Mouse (Mus musculus) liver, embryonic 13.5 days (tissue): ENCODE data around the gene Vill. TPM values are rescaled to one million over a fixed set of nuclear protein-coding genes. Genes with fewer than 3 reads are reported as not detected.

ENCODE experiments used
- ATAC-seq: fragments of 200-750 bp; cut with Nextera tagmentation; 2 replicates; pipeline ENCODE4 v1.8.0; 2017; ENCODE audit warnings: low read depth, mild to moderate bottlenecking, moderate number of reproducible peaks, moderate library complexity
- DNase-seq: peaks from one replicate; pipeline ENCODE4 v3.0.0; 2022
- H3K27ac ChIP-seq: fragments of 300-500 bp; sonication (generic); 2 replicates; pipeline ENCODE4 v1.5.1; 2015; ENCODE audit warnings: moderate library complexity, mild to moderate bottlenecking, inconsistent platforms
- H3K27me3 ChIP-seq: fragments of 300-500 bp; sonication (generic); 2 replicates; pipeline ENCODE4 v1.6.1; 2015; ENCODE audit warnings: mild to moderate bottlenecking, inconsistent platforms
- H3K36me3 ChIP-seq: fragments of 300-500 bp; sonication (generic); 2 replicates; pipeline ENCODE4 v1.6.1; 2015; ENCODE audit warnings: mild to moderate bottlenecking, inconsistent platforms
- H3K4me1 ChIP-seq: fragments of 300-500 bp; sonication (generic); replicated peaks from 2 replicates; pipeline ENCODE4 v1.6.1; 2015; ENCODE audit warnings: inconsistent platforms
- H3K4me2 ChIP-seq: fragments of 300-500 bp; sonication (generic); 2 replicates; pipeline ENCODE4 v1.6.1; 2015; ENCODE audit warnings: inconsistent platforms, mild to moderate bottlenecking, moderate library complexity
- H3K4me3 ChIP-seq: fragments of 300-500 bp; sonication (generic); replicated peaks from 2 replicates; pipeline ENCODE4 v1.5.1; 2015; ENCODE audit warnings: mild to moderate bottlenecking, inconsistent platforms
- H3K9ac ChIP-seq: fragments of 300-500 bp; sonication (generic); 2 replicates; pipeline ENCODE4 v1.6.1; 2015; ENCODE audit warnings: mild to moderate bottlenecking, inconsistent platforms
- H3K9me3 ChIP-seq: fragments of 300-500 bp; sonication (generic); replicated peaks from 2 replicates; pipeline ENCODE4 v1.6.1; 2016; ENCODE audit warnings: inconsistent platforms
- WGBS: fragments of 180-500 bp; shearing (Covaris S2); methylation state at CpG from one replicate; pipeline ENCODE4 v1.1.7; 2015; ENCODE audit not compliant: insufficient replicate concordance; 5-methylcytosine and 5-hydroxymethylcytosine counted together
- polyA plus RNA-seq: library from polyadenylated mRNA; unstranded; fragments of >200 nt; fragmentation: Nextera tagmentation; extraction: Ambion mirVana; gene quantifications from 2 replicates; pipeline ENCODE4 v1.2.1, GENCODE M21; 2015

Vill gene
- polyA plus RNA-seq, 1 experiment from 2014 or later, result 7.6 TPM

DNA sequence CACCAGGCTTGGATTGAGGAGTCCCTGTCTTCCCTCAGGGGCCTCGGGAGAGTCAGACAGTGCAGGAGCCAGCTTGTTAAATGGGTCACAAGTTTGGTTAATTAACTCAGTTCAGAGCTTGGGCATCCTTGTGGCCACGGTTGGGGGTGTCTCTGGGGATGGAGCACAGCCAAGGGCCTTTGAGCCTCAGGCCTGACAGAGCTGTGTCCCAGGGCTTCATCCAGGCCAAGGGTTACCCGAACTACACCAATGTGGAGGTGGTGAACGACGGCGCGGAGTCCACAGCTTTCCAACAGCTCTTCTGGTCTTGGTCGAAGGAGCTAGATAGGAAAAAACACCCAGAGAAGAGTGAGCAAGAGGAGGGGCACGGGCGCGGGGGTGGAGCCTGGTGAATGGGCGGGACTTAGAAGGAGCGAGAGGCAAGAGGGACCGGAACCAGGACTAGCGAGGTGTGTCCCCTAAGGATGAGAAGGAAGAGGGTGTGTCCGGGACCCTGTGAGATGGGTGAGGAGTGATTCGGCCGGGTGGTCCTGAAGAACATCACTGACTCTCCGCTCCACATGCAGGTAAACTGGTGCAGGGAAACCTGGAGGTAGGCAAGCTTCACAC lies 10.6 kb downstream of the Vill start:
- no peaks in the 10 kb centered on the region for H3K27me3 ChIP-seq
- peak; percentile 31 for DNase-seq
- peaks cover 14% of the 10 kb centered on the region for H3K4me1 ChIP-seq
- no peaks in the 10 kb centered on the region for H3K36me3 ChIP-seq
- ATAC-seq, result 0 out of 2 replicates have a peak, but pooled peaks have one; percentile 21
- H3K4me3 ChIP-seq, result no peak overlapping the region
- H3K4me2 ChIP-seq, result peak overlapping the region; percentile 29; the same call in 1 of the 2 replicates
- no peaks in the 10 kb centered on the region for H3K9me3 ChIP-seq
- no peak overlapping the region for H3K9ac ChIP-seq
- no peak overlapping the region for H3K27ac ChIP-seq
- 32% methylated on average over 19 of the region's 19 CpGs for WGBS

DNA sequence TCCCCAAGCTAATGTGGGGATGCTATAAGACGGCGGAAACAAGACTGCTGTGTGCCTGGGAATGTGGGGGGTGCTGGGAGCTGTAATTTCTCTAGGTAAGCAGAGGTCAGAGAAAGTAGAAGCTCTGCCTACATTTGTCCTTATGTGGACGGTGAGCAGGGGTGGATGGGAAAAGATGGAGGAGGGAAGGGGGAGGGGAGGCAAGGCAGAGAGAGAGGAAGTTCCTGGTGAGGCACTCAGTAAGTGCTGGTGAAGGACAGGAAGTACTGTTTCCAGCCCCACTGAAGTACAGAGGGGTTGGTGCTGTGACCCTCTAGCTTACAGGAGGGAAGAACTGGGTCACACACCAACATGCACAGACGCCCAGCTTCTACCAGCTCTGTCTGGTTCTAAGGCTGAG lies 11.7 kb downstream of the Vill start:
- Histone ChIP-seq H3K9ac (no peak overlapping the region), H3K4me1 (peaks cover 14% of the 10 kb centered on the region), H3K4me2 (peak overlapping the region; percentile 29; the same call in 1 of the 2 replicates), H3K36me3 (no peaks in the 10 kb centered on the region), H3K27me3 (no peaks in the 10 kb centered on the region), H3K4me3 (no peak overlapping the region), H3K27ac (no peak overlapping the region), H3K9me3 (no peaks in the 10 kb centered on the region)
- no peak for ATAC-seq
- WGBS, result 40% methylated on average over 4 of the region's 4 CpGs
- DNase-seq, result no peak

DNA sequence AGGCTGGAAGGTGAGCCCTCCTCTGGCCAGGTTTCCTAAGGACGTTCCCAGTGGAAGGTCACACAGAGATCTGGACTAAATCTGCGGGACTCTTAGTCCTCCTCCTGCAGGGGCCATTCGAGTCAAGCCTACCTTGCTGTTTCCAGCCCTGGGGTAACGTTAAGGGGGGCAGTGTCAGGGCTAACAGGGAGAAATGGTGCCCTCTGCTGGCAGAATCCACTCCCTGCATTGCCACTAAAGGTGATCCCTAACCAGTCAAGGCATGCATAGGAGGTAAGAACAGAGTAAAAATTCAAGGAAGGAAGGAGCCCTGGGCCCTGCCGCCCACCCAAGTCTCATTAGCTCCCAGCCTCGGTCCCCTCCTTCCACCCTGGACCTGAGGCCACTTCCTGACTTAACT lies 15.0 kb downstream of the Vill start:
- WGBS, result 8% methylated on average over 6 of the region's 6 CpGs
- no peak for ATAC-seq
- peak; percentile 42 for DNase-seq
- H3K4me3 ChIP-seq, result no peak overlapping the region
- no peak overlapping the region for H3K9ac ChIP-seq
- H3K4me1 ChIP-seq, result peaks cover 14% of the 10 kb centered on the region
- no peak overlapping the region for H3K4me2 ChIP-seq
- no peak overlapping the region for H3K27ac ChIP-seq
- no peaks in the 10 kb centered on the region for H3K9me3 ChIP-seq
- no peaks in the 10 kb centered on the region for H3K27me3 ChIP-seq
- H3K36me3 ChIP-seq, result no peaks in the 10 kb centered on the region

DNA sequence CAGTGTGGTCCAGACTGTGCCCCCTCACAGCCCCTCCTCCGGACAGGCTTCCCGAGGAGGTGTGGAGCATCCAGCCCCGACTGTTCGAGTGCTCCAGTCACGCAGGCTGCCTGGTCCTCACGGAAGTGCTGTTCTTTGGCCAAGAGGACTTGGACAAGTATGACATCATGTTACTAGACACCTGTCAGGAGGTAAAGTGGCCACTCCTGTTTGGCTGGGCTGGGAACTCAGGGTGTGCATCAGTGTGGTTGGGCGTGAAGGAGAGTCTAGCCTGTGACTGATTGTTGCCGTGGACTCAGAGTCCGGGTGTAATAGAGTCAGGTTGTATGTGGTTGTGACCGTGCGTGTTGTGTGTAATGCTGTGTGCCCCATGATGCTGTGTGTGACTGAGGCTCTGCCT lies 15.7 kb downstream of the Vill start:
- no peak overlapping the region for H3K9ac ChIP-seq
- WGBS, result 76% methylated on average over 11 of the region's 11 CpGs
- no peak overlapping the region for H3K27ac ChIP-seq
- H3K4me1 ChIP-seq, result peaks cover 8% of the 10 kb centered on the region
- no peak overlapping the region for H3K4me3 ChIP-seq
- H3K36me3 ChIP-seq, result no peaks in the 10 kb centered on the region
- no peaks in the 10 kb centered on the region for H3K27me3 ChIP-seq
- no peaks in the 10 kb centered on the region for H3K9me3 ChIP-seq
- DNase-seq, result no peak
- ATAC-seq, result no peak
- no peak overlapping the region for H3K4me2 ChIP-seq

DNA sequence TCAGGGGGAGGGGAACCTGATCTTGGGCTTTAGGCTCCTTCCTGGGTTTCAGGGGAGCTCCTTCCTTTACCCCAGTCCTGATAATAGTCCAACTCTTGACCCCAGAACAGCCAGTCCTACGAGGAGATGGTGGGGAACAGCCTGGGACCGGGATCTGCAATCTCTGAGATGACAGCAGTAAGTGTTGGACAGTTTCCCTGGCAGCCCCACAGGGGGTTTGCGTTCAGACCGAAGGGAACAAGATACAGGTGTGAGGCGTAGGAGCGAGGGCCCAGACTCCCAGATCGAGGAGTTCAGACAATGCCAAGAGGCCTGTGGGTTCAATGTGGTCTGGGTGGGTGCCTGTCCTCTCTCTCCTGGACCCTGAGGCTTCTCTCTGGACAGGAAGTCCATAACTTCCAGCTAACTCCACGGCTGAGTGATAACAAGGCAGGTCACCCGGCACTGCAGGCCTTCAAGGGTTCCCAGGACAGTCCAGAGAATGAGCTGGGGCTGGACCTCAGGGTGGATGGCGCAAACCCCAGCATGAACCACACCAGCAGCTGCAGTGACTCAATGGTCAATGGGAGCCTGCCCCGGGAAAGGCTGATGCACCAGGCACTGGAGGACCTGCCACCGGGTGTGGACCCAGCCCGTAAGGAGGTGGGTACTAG lies 17.7 kb downstream of the Vill start:
- Histone ChIP-seq H3K9me3 (no peaks in the 10 kb centered on the region), H3K4me2 (no peak overlapping the region), H3K27me3 (no peaks in the 10 kb centered on the region), H3K4me1 (0 out of 2 replicates have a peak, but pooled peaks cover 3% of the 10 kb centered on the region), H3K4me3 (no peak overlapping the region), H3K9ac (no peak overlapping the region), H3K36me3 (no peaks in the 10 kb centered on the region), H3K27ac (no peak overlapping the region)
- ATAC-seq (no peak), DNase-seq (no peak)
- WGBS, result 64% methylated on average over 13 of the region's 13 CpGs

DNA sequence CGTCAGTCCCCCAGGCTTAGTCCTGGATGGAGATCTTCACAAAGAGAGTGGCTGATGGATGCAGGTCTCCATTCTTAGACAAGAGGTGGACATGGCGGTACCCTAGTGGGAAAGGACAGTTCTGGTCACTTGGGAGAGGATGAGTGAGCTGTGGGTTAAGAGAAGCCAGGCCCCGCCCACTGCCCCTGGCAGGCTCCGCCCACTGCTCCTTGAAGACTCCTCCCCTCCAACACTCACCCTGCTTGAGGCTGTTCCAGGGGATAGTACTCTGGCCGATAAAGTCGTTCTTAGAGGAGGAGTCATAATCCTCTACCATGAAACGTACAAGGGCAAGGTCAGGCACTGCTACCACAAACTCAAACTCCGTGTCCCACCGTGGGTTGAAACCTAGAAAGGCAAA lies 19.2 kb downstream of the Vill start:
- H3K27ac ChIP-seq, result no peak overlapping the region
- H3K27me3 ChIP-seq, result no peaks in the 10 kb centered on the region
- no peak for ATAC-seq
- H3K4me1 ChIP-seq, result peaks cover 6% of the 10 kb centered on the region; the same call in 1 of the 2 replicates
- no peak for DNase-seq
- no peaks in the 10 kb centered on the region for H3K9me3 ChIP-seq
- H3K4me3 ChIP-seq, result no peak overlapping the region
- H3K9ac ChIP-seq, result no peak overlapping the region
- H3K36me3 ChIP-seq, result no peaks in the 10 kb centered on the region
- no peak overlapping the region for H3K4me2 ChIP-seq
- 63% methylated on average over 9 of the region's 9 CpGs for WGBS

DNA sequence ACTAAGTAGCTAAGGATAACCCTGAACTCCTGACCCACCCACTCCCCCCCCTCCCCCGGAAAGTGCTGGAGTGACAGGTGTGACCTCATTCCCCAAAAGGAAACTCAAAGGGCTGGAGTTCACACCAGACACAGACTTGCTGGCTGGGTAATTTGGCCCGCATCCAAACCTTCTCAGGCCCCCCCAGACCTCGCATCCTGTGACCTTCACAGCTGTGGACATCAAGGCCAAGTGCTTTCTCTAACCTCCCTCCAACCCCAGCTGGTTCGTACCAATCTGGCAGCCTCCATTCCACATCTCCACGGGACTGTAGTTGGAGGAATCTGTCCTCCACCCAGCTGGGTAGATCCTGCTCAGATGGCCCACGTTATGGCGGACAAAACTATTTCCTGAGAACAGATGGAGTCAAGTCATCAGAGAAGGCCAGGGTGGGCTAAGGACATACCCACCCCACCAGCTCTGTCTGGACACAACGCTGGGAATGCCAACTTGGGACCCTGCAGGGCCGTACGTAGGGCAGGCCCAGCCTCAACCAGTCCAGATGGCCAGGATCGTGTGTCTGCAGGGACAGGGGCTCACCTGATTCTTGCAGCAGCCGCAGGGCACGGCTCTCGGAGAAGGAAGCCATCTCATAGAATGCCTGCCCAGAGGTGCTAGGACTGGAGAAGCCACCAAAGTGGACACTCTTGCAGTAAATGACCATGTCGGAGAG lies 20.8 kb downstream of the Vill start:
- Histone ChIP-seq H3K27ac (no peak overlapping the region), H3K4me1 (peaks cover 3% of the 10 kb centered on the region; the same call in 1 of the 2 replicates), H3K4me2 (no peak overlapping the region), H3K9me3 (no peaks in the 10 kb centered on the region), H3K36me3 (no peaks in the 10 kb centered on the region), H3K4me3 (no peak overlapping the region), H3K27me3 (no peaks in the 10 kb centered on the region), H3K9ac (no peak overlapping the region)
- no peak for ATAC-seq
- 77% methylated on average over 15 of the region's 15 CpGs for WGBS
- no peak for DNase-seq

DNA sequence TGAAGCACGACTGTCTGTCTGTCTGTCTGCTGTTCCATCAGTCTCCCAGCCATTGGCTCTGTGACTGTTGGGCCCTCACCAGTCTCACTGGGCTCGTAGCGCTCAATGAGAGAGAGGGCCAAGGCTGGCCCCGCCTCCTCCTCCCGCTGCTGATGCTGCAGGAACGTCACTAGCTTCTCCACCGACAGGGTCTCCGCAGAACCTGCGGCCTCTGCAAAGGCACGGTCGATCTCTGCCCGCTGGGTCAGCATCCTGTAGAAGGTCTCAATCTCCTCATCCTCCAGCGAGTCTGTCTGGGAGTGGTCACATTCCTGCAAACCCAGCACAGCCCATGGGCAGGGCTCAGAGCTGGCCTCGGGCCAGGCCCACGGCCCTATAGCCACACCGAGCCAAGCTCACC lies 23.1 kb downstream of the Vill start:
- peak; percentile 21; the same call in 1 of the 2 replicates for ATAC-seq
- H3K9me3 ChIP-seq, result no peaks in the 10 kb centered on the region
- peaks cover 3% of the 10 kb centered on the region; the same call in 1 of the 2 replicates for H3K4me1 ChIP-seq
- H3K4me3 ChIP-seq, result no peak overlapping the region
- no peaks in the 10 kb centered on the region for H3K36me3 ChIP-seq
- H3K27me3 ChIP-seq, result no peaks in the 10 kb centered on the region
- 45% methylated on average over 16 of the region's 16 CpGs for WGBS
- no peak overlapping the region for H3K9ac ChIP-seq
- H3K4me2 ChIP-seq, result no peak overlapping the region
- DNase-seq, result no peak
- H3K27ac ChIP-seq, result no peak overlapping the region

DNA sequence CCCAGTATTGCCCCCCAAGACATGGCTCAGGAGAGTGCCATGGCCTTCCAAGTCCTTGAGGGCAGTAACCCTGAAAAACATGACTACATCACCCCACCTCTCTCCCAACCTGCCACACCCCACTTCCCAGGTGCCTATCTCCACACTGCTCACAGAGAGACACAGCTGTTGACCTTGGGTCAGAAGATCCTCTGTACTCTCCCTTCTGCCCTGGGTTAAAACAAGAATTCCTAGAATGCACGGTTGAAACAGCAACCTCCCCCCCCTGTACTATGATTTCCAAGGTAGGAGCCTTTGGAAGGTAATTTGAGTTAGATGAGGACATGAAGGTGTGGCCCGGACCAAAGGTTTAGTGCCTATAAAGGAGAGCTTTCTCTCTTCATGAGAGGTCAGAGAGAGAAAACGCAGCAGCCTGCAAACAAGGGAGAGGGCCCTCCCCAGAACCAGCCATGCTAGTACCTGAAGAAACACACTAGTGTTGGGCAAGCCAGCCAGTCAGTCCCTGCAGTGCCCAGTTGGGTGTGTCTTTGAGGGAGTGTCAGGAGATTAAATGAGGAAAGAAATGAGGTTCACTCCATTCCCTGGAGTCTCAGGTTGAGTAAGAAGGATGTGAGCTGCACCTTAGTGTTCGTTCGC lies 27.6 kb downstream of the Vill start:
- WGBS, result 64% methylated on average over 5 of the region's 5 CpGs
- DNase-seq, result no peak
- Histone ChIP-seq H3K4me1 (peaks cover 3% of the 10 kb centered on the region), H3K9ac (no peak overlapping the region), H3K9me3 (no peaks in the 10 kb centered on the region), H3K4me2 (no peak overlapping the region), H3K36me3 (no peaks in the 10 kb centered on the region), H3K27ac (no peak overlapping the region), H3K27me3 (no peaks in the 10 kb centered on the region), H3K4me3 (no peak overlapping the region)
- no peak for ATAC-seq

DNA sequence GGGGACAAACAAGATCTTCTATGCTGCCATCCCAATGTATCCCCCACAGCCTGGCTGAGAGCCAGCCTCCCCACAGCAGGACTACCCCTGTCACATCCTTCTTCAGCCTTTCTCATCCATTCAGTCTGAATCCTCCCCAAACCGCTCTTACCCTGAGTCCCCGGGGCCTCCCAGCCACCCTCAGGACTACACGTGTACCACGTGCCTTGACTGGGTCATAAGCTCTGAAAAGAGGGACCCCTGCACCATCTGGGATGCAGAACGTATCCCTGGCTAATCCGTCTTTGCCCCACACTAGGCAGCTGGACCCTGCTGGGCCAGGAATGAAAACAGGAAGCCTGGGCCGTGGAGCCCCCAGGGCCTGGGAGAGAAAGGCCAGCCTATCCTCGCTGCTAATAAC lies 29.5 kb downstream of the Vill start:
- ATAC-seq (no peak), DNase-seq (no peak)

More for the DNA sequence above, 29.5 kb downstream of the Vill start:
- Histone ChIP-seq H3K4me3 (no peak overlapping the region), H3K27me3 (peaks cover 8% of the 10 kb centered on the region; the same call in 1 of the 2 replicates), H3K27ac (no peak overlapping the region), H3K9ac (no peak overlapping the region), H3K9me3 (no peaks in the 10 kb centered on the region), H3K4me2 (no peak overlapping the region), H3K36me3 (no peaks in the 10 kb centered on the region), H3K4me1 (peaks cover 6% of the 10 kb centered on the region; the same call in 1 of the 2 replicates)
- 40% methylated on average over 8 of the region's 8 CpGs for WGBS
